Mouse (Mus musculus): ENCODE data around the gene Rhox3c.
"Not testable (repeated sequence)": the region's sequence is repeated elsewhere in the genome, so short reads cannot be mapped to it uniquely, and the experiment has no call there.

The Rhox3c gene

DNA sequence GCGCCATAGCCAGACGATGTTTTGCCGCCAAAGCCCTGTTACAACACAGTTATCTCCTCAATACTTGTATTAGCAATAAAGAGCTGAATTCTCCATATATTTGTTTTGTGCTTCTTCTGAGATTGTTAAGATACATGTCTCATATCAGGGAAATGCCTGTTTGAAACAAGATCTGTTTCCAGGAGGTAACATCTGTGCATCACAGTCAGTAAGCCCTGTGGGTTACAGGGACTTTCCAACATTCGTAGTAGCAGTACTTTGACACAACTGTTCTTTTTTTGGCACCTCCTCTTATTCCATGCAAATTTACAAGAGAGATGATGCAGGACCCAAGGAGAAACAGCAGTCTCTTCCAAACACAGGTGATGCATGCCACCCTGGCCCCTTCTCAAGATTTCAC is at the start of gene Rhox3c:
TSS of gene Rhox3c (plus strand) at position 301 of the 400 bp plus-strand sequence.
- DNase-seq (ENCODE audit: low spot score): not testable (repeated sequence)

DNA sequence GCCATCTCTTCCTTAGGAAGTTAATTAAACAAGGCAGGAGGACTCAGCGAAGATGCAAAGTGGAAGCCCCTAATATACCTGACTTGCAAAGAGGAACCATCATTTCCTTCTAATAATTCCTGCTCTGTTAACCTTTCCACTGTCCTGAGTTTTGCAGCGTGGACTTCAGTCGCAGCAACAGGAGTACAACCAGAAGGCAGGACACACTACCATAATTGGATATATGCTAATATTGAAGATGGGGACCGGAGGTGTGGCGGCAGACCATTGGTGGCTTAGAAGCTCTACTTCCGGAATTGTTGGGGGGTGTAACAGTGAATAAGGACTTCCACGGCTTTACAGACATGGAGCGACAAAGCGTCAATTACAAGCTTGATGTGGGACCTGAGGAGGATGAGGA is 46.6 kb upstream of the Rhox3c start, which contains the start of gene Rhox2b:
TSS of gene Rhox2b (plus strand) at position 301 of the 400 bp plus-strand sequence.
- DNase-seq (ENCODE audit: low spot score): not testable (repeated sequence)

DNA sequence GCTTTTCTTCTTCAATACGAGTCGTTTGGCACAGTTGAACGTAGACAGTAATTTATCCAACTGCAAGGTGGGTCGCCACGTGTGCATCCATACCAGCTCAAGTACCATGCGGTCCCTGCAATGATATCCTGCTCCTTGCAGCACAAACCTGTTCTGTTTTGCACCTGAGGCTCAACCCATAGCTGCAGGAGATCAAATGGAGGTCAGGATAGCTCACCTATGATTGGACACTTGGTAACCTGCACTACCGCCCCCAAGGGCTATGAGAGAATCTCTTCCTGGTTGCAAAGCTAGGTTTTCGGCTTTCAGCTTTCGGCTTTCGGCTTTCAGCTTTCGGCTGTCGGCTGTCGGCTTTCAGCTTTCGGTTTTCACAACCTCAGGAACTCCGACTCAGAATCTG is 26.2 kb upstream of the Rhox3c start, which contains the start of gene Rhox4b:
TSS of gene Rhox4b (plus strand) at position 301 of the 400 bp plus-strand sequence.
- not testable (repeated sequence) for DNase-seq (ENCODE audit: low spot score)

DNA sequence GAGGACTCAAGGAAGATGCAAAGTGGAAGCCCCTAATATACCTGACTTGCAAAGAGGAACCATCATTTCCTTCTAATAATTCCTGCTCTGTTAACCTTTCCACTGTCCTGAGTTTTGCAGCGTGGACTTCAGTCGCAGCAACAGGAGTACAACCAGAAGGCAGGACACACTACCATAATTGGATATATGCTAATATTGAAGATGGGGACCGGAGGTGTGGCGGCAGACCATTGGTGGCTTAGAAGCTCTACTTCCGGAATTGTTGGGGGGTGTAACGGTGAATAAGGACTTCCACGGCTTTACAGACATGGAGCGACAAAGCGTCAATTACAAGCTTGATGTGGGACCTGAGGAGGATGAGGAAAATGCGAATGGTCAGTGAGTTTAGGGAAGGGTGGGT is 5.0 kb upstream of the Rhox3c start, which contains the start of gene Rhox2c:
TSS of gene Rhox2c (plus strand) at position 301 of the 400 bp plus-strand sequence.
- not testable (repeated sequence) for DNase-seq (ENCODE audit: low spot score)

DNA sequence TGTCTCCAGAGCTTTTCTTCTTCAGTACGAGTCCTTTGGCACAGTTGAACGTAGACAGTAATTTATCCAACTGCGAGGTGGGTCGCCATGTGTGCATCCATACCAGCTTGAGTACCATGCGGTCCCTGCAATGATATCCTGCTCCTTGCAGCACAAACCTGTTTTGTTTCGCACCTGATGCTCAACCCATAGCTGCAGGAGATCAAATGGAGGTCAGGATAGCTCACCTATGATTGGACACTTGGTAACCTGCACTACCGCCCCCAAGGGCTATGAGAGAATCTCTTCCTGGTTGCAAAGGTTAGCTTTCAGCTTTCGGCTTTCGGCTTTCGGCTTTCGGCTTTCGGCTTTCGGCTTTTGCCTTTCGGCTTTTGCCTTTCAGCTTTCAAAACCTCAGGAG is 21.7 kb downstream of the Rhox3c start, which contains the start of gene Rhox4c:
TSS of gene Rhox4c (plus strand) at position 301 of the 400 bp plus-strand sequence.
- DNase-seq (ENCODE audit: low spot score): not testable (repeated sequence)

DNA sequence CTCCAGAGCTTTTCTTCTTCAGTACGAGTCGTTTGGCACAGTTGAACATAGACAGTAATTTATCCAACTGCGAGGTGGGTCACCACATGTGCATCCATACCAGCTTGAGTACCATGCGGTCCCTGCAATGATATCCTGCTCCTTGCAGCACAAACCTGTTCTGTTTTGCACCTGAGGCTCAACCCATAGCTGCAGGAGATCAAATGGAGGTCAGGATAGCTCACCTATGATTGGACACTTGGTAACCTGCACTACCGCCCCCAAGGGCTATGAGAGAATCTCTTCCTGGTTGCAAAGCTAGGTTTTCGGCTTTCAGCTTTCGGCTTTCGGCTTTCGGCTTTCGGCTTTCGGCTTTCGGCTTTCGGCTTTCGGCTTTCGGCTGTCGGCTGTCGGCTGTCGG is 55.7 kb downstream of the Rhox3c start, which contains the start of gene Rhox4d:
TSS of gene Rhox4d (plus strand) at position 301 of the 400 bp plus-strand sequence.
- DNase-seq (ENCODE audit: low spot score): not testable (repeated sequence)

Measured in ovary, postnatal 14 days (tissue).